Mouse (Mus musculus) stomach, postnatal 0 days (tissue): ENCODE data around the gene Ubr1.

Experiments
- CTCF ChIP-seq: IDR thresholded peaks from 2 replicates; pipeline ENCODE4 v1.5.1; 2016; ENCODE audit warnings: antibody characterized with exemption, low read depth, mild to moderate bottlenecking, moderate library complexity
- EP300 ChIP-seq: optimal IDR thresholded peaks from 2 replicates; pipeline ENCODE3; 2016; ENCODE audit warnings: antibody characterized with exemption

DNA sequence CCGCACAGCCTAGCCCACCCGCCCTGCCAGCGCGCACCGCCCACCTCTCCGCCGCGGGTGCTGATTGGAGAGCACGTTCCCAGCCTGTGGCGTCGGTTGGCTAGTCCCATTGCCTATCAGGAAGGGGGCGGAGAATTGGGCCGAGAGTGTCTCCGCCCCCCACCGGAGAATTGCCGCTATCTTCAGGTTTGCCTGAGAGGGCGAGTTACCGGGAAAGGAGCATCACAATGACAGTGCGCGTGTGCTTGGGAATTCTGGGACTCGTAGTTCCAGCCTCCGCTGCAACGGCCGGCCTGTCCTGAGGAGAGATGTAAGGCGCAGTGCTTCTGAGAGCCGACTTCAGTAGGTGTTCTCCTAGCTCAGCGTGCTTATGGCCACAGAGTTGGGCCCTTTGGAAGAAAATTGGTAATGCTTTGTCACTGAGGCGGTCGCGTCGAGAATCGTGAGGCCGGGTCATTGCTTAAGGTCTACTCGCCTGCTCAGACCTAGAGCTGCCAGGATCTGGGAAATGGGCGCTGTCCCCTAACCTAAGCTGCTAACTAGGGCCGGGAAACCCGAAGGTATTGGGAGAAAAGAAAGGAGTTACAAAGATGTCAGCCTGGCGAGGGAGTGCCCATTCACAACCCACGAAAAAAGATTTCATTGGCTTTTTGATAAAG, 120.0 kb downstream of the Ubr1 start, which contains the start of gene Ttbk2:
- peak; percentile 55 for TF ChIP-seq CTCF
- TF ChIP-seq EP300, result no peak
